In genomic region chr1:58037306-58037705, GRCm38 (mm10) we compare ENCODE assay signal across 2 mouse cellular contexts. TPM values are rescaled to one million over a fixed set of nuclear protein-coding genes. Genes with fewer than 3 reads are reported as not detected.
"Had no signal": no experiment of that assay in that cellular context is flagged by ENCODE, and none has a peak within 500 bp of the region (broad histone marks: within the 10 kb centered on the region; RNA-seq: fewer than 3 reads in every experiment).

No protein-coding gene starts in this region.

RNA-seq across cellular contexts. Expression of gene Aox1, which starts 7.6 kb away (rescaled TPM):
- total RNA-seq: hematopoietic stem cell, adult 5-6 weeks had no signal
- polyA plus RNA-seq: inflammation-experienced regulatory T-cells, adult 6 months had no signal
